Comparison of ENCODE assay signal across 8 mouse cellular contexts in the genomic region with DNA sequence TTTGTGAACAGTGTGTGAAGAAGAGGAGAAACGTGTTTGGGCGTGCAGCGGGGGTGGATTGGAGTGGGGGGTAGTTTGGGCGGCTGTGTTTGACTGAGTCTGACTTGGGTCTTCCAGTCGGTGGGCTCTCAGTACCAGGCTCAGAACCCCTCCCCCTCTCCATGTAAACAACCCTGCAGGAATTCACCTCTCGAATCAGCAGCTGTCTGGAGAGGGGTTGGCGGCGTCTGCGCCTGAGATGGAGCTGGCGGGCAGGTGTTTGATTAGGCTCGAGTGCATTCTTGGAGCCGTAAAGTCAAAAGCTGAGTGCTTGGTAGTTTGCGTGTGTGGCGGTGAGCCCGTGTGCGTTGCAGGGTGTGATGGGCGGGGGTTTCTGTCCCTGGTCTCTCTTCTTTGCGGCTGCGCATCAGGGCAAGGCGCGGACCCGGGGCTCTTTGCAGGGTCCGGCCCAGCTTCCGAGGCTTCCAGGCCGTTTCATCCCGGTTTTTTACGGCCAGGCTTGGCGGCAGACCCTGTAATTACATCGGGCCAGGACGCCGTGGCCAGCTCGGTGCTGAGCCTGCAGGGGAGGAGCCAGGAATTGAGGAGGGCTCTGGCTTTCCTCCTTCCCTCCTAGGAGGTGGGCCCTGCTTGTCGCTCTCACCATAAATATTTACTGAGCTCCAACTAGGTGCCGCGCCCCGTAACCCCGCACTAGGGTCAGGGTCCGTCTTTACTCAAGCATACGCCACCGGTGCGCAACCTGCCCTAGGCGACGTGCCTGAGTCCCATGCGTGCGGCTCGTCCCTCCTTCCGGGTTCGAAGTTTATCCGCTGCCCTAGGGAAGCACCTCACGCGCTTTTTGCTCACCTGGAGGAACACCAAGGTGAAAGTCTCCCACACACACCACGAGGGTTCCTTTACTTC. TPM values are rescaled to one million over a fixed set of nuclear protein-coding genes. Genes with fewer than 3 reads are reported as not detected.
DNase-seq lines count a peak whose midpoint lies in the region; ATAC-seq and TF ChIP-seq lines count a peak whose summit lies in the region.

Efna1 (minus strand) TSS at position 537 of the 906 bp plus-strand sequence.

- peaks cover 6% of the 10 kb centered on the region for H3K4me1 ChIP-seq in erythroblast, embryonic 14.5 days (ENCODE audit: control insufficient read depth)
- H3K4me1 ChIP-seq in bone marrow, adult 2 months (ENCODE audit: control insufficient read depth, insufficient read depth, low read length) = peaks cover 4% of the 10 kb centered on the region
- peaks cover 37% of the 10 kb centered on the region for H3K4me1 ChIP-seq in forebrain, embryonic 13.5 days
- peaks cover 13% of the 10 kb centered on the region for H3K4me1 ChIP-seq in hindbrain, embryonic 11.5 days (replicated peaks; ENCODE audit: control insufficient read depth, insufficient read depth, low read length)
- peaks cover 33% of the 10 kb centered on the region for H3K4me1 ChIP-seq in stomach, embryonic 16.5 days (ENCODE audit: control insufficient read depth, insufficient read depth, low read length)

- peak within 1 kb of the TSS; percentile 95 for H3K4me2 ChIP-seq in forebrain, embryonic 13.5 days
- peak within 1 kb of the TSS; percentile 85 for H3K4me2 ChIP-seq in hindbrain, embryonic 11.5 days (replicated peaks; ENCODE audit: low read depth, low read length)
- peak within 1 kb of the TSS; percentile 98 for H3K4me2 ChIP-seq in stomach, embryonic 16.5 days (ENCODE audit: low read depth, low read length)

- peaks cover 81% of the 10 kb centered on the region for H3K27me3 ChIP-seq in erythroblast, embryonic 14.5 days (ENCODE audit: control insufficient read depth)
- peaks cover 47% of the 10 kb centered on the region for H3K27me3 ChIP-seq in forebrain, embryonic 13.5 days
- peaks cover 38% of the 10 kb centered on the region for H3K27me3 ChIP-seq in hindbrain, embryonic 11.5 days (ENCODE audit: control insufficient read depth, insufficient read depth, low read length)
- H3K27me3 ChIP-seq in stomach, embryonic 16.5 days (ENCODE audit: control insufficient read depth, insufficient read depth, low read length) = no peaks in the 10 kb centered on the region

- no peaks in the 10 kb centered on the region; the same call in 1 of the 2 replicates for H3K9me3 ChIP-seq in erythroblast, embryonic 14.5 days (ENCODE audit: control insufficient read depth, low read length)
- no peaks in the 10 kb centered on the region for H3K9me3 ChIP-seq in forebrain, embryonic 13.5 days (replicated peaks)
- H3K9me3 ChIP-seq in hindbrain, embryonic 11.5 days (ENCODE audit: control insufficient read depth, low read length) = no peaks in the 10 kb centered on the region
- no peaks in the 10 kb centered on the region for H3K9me3 ChIP-seq in stomach, embryonic 16.5 days (replicated peaks; ENCODE audit: control insufficient read depth, low read length)

- no peaks in the 10 kb centered on the region for H3K36me3 ChIP-seq in erythroblast, embryonic 14.5 days (ENCODE audit: control insufficient read depth)
- no peaks in the 10 kb centered on the region for H3K36me3 ChIP-seq in forebrain, embryonic 13.5 days (ENCODE audit: poor library complexity, severe bottlenecking)
- no peaks in the 10 kb centered on the region for H3K36me3 ChIP-seq in hindbrain, embryonic 11.5 days (ENCODE audit: control insufficient read depth, insufficient read depth, low read length)
- H3K36me3 ChIP-seq in stomach, embryonic 16.5 days (ENCODE audit: control insufficient read depth, insufficient read depth, low read length) = no peaks in the 10 kb centered on the region

- peak within 1 kb of the TSS; percentile 20 for H3K27ac ChIP-seq in bone marrow, adult 2 months (ENCODE audit: control insufficient read depth, insufficient read depth, low read depth, low read length, poor library complexity)
- peak within 1 kb of the TSS; percentile 45 for H3K27ac ChIP-seq in forebrain, embryonic 13.5 days
- H3K27ac ChIP-seq in hindbrain, embryonic 11.5 days (ENCODE audit: low read depth, low read length) = no peak within 1 kb of the TSS
- H3K27ac ChIP-seq in stomach, embryonic 16.5 days (ENCODE audit: low read length) = peak within 1 kb of the TSS; percentile 88

- TF ChIP-seq POLR2A in bone marrow, adult 2 months (IDR thresholded peaks at IDR 0.05; ENCODE audit: borderline replicate concordance, control insufficient read depth, low read depth, low read length) = no peak

- ATAC-seq in erythroblast, adult 5-6 weeks (replicated peaks; ENCODE audit: low FRiP score, poor library complexity, severe bottlenecking) = no peak
- peak; percentile 34; the same call in 1 of the 2 replicates for ATAC-seq in forebrain, embryonic 13.5 days
- ATAC-seq in hindbrain, embryonic 11.5 days (ENCODE audit: low FRiP score) = peak; percentile 36; the same call in 1 of the 2 replicates
- peak; percentile 68 for ATAC-seq in stomach, embryonic 16.5 days (ENCODE audit: insufficient read depth, low FRiP score)

- peak; percentile 62 for DNase-seq in hindbrain, embryonic 11.5 days (ENCODE audit: low spot score)
- DNase-seq in layer of hippocampus, postnatal 25 days (ENCODE audit: extremely low spot score in 1 of 2, low spot score in 1 of 2) = peak; percentile 33 to 36
- peak; percentile 61 for DNase-seq in mesoderm, embryonic 11.5 days (ENCODE audit: low read depth, low spot score)

- peak within 1 kb of the TSS; percentile 65 for H3K9ac ChIP-seq in forebrain, embryonic 13.5 days
- peak within 1 kb of the TSS; percentile 58 for H3K9ac ChIP-seq in hindbrain, embryonic 11.5 days (ENCODE audit: low read depth, low read length)
- peak within 1 kb of the TSS; percentile 78 for H3K9ac ChIP-seq in stomach, embryonic 16.5 days (ENCODE audit: low read length)

- WGBS in bone marrow, adult 2 months = 1% methylated on average over 52 of the region's 52 CpGs
- WGBS in forebrain, embryonic 13.5 days = 1% methylated on average over 52 of the region's 52 CpGs
- under 1% methylated on average over 52 of the region's 52 CpGs for WGBS in hindbrain, embryonic 11.5 days
- WGBS in stomach, embryonic 16.5 days = 1% methylated on average over 52 of the region's 52 CpGs

- H3K4me3 ChIP-seq in erythroblast, embryonic 14.5 days (replicated peaks) = peak within 1 kb of the TSS; percentile 28
- peak within 1 kb of the TSS; percentile 36 for H3K4me3 ChIP-seq in bone marrow, adult 2 months (replicated peaks; ENCODE audit: control insufficient read depth, low read depth, low read length)
- peak within 1 kb of the TSS; percentile 49 for H3K4me3 ChIP-seq in forebrain, embryonic 13.5 days
- H3K4me3 ChIP-seq in hindbrain, embryonic 11.5 days (ENCODE audit: low read depth, low read length) = peak within 1 kb of the TSS; percentile 38
- H3K4me3 ChIP-seq in stomach, embryonic 16.5 days (replicated peaks; ENCODE audit: low read length) = peak within 1 kb of the TSS; percentile 62

- no peak for TF ChIP-seq CTCF in bone marrow, adult 2 months (IDR thresholded peaks at IDR 0.05; ENCODE audit: control insufficient read depth, insufficient read depth, low read length)

RNA-seq across cellular contexts. Expression of gene Efna1, which starts in this region (rescaled TPM):
- 0.03 and 0.04 TPM in 2 replicates for polyA plus RNA-seq in erythroblast, embryonic 14.5 days (2012)
- not detected in 2 replicates for total RNA-seq in erythroblast, adult 5-6 weeks (2015; ENCODE audit: low replicate concordance)
- not detected in 2 replicates for total RNA-seq in erythroblast, adult 5-6 weeks (2017; ENCODE audit: low replicate concordance)
- 0.99 and 2.0 TPM in 2 replicates for polyA plus RNA-seq in bone marrow, adult 2 months (2011; ENCODE audit: insufficient read depth, insufficient read length, low replicate concordance, missing spikeins)
- polyA plus RNA-seq in forebrain, embryonic 13.5 days (2015; fragmentation: Nextera tagmentation; extraction: Ambion mirVana) = 9.5 and 10.9 TPM in 2 replicates
- 14.0 and 16.4 TPM in 2 replicates for polyA plus RNA-seq in hindbrain, embryonic 11.5 days (2014; fragmentation: Nextera tagmentation; extraction: Ambion mirVana)
- 1 to 10 TPM; 7.1 to 7.6 TPM for total RNA-seq in layer of hippocampus, postnatal 25 days (2021)
- polyA plus RNA-seq in stomach, embryonic 16.5 days (2015; fragmentation: Nextera tagmentation; extraction: Ambion mirVana) = 41.5 and 44.7 TPM in 2 replicates

Comparison
In these comparisons a context has a peak if more than half of its experiments do, and no peak if none do; other contexts are left out.
1. RNA of gene Efna1 (total RNA-seq): 7.1 to 7.6 TPM in layer of hippocampus, postnatal 25 days; not detected in erythroblast, adult 5-6 weeks; every median in the first group is over 4 times any median in the second.
2. Peak in every context shown above with its lines, with median percentiles within 50 percentile points of each other: H3K4me3 ChIP-seq, H3K4me2 ChIP-seq, H3K9ac ChIP-seq and DNase-seq.